Mouse (Mus musculus) liver, adult 2 months (tissue): ENCODE results near the gene Olfr961.

Experiments used
- CTCF ChIP-seq: fragments of 200-500 bp; IDR thresholded peaks from 2 replicates; pipeline ENCODE4 v1.5.1; 2011; ENCODE audit warnings: low read depth, low read length, control low read depth
- POLR2A ChIP-seq: fragments of 200-500 bp; IDR thresholded peaks from 2 replicates; pipeline ENCODE4 v1.6.1; 2011; ENCODE audit warnings: low read length, control low read depth; ENCODE audit not compliant: insufficient read depth; ENCODE audit errors: extremely low read depth

DNA sequence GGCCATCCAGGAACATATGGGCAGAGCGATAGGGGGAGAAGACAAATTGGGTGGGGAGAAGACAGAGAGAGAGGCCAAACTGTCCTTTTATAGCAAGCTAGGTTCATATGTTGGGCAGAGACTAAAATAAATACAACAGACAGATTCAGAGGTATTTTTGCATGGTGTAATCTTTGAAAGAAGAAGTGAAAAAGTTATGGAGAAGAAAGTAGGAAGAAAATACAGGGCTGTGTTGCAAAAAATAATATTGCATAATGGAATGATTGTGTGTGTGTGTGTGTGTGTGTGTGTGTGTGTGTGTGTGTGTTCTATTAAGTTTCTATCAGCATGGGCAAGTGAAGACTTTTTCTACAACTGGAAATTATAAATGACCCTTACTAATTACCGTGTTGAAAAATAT, 15.8 kb upstream of the Olfr961 start:
- TF ChIP-seq POLR2A: no peak
- TF ChIP-seq CTCF: no peak
